Mouse (Mus musculus): ENCODE measurements at regions not wholly inside any gene's neighbourhood (a gene's known extent, or its start where the extent isn't known, plus 50 kb on each side); places are given as distances from the start of the nearest gene placed in this dataset.

GRCm38 (mm10) chr17:4199698-4200153 is 503.7 kb upstream of the Nox3 start:
- peak; percentile 88 for DNase-seq

DNA sequence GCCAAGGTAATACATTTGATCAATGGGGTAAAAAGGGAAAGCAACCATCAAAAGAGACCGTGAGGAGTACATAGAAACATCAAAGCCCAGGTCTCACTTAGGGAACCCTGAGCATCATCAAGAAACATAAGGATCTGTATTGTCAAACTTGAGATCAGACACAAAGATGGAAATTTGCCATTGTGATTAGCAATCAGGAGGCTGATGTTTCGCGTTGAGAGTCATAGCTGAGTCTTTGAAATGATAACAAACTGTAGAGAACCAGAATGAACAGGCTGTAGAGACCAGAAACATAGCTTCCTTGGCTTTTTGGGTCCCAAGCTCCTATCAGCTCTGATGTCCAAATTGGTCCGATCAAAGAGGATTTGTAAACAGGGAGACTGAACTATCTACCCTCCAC is 505.2 kb upstream of the Nox3 start:
- no peak for DNase-seq

DNA sequence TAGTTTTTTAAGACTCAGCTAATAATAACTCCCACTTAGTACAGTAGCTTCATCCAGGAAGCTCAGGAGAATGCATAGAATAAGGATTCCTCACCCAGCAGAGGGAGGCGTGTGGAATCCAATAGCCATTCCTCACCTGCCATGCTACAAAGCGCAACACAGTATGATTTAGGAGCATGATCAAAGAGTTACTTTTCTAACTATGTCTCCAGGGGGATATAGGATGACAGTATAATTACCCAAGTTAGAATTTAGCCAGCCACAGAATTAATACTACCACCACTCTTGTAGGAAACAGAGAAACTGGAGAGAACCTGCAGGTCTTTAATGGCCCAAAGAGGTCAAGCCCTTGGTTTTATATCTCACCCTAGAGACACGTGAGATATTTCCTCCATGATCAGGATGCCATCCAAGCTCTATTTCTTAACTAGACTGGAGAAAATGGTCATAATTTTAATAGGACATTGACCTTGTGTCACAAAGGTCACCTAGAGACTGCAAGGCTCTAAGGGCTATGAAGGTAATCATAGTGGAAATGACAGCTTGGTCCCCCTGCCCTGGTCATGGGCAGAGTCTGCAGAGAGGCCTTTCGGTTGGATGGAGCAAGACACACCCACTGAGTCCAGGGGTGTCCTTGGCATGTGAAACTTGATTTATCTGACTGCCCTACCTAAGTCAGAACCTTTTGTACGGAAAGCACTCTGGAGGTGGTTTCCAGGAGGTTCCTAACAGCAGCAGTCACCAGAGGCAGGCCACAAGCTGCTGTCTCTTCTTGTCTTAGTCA is 512.3 kb upstream of the Nox3 start:
- DNase-seq: no peak

DNA sequence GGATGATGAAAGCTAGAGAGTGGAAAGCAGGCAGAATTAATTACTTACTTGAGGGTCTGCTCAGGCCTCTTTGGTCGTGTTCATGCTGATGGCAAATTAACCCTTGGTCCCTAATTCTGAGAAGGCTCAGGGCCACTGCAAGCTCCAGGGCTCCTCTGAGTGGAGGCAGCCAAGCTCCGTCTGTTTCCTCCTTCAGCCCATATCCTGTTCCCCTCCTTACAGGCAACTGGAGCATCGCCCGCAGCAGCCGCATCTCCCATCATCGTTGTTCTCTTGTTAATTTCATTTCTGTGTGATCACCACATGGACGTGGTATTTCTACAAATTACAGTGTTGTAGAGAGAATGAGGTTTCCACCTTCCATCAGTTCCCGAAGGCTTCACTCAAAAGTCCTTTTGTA is 513.6 kb upstream of the Nox3 start:
- DNase-seq: peak; percentile 41

DNA sequence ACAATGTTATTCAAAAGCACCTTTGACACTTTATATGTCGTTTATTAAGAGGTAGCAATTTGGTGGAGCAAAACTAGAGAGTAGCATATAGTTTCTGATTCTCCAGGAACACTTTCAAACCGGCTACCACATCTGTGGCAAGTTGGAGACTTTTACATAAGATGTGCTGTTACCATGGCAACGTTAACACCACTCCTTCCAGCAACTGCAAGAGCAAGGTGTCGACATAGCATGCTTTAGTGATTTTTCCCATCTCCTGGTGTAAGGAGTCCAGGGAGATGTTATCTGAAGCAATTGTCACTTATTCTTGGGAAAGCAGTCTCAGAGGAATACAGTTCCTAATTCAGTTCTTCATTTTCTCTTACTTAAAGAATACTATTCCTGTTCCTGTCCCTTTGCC is 516.5 kb upstream of the Nox3 start:
- DNase-seq: no peak

GRCm38 (mm10) chr17:4214970-4215369 is 518.9 kb upstream of the Nox3 start:
- DNase-seq: no peak

GRCm38 (mm10) chr17:4216203-4216602 is 520.1 kb upstream of the Nox3 start:
- no peak for DNase-seq

DNA sequence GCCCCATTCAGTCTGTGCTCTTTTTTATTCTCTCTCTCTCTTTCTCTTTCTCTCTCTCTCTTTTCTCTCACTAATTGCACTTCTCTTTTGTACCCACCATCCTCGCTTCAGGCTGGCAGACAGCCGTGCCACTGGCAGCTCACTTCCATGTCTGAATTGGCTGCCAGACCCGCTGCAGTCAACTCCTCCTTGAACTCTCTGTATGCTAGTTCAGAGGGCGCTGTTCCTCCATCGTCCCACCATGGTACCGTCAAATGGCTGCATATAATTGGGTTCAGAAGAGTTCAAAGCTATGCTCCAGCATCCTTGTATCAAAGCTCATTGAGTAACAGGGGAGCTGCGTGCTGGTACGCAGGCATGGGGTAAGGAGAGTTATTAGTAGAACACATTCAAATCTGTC is 520.7 kb upstream of the Nox3 start:
- no peak for DNase-seq

- DNase-seq: peak; percentile 10
Observed at GRCm38 (mm10) chr17:4220661-4221360, 524.8 kb upstream of the Nox3 start.

- no peak for DNase-seq
Observed at GRCm38 (mm10) chr17:4227889-4228288, 531.8 kb upstream of the Nox3 start.

- DNase-seq: no peak
Observed at GRCm38 (mm10) chr17:4229969-4230368, 533.9 kb upstream of the Nox3 start.

- DNase-seq: no peak
Observed at GRCm38 (mm10) chr17:4250476-4250875, 554.4 kb upstream of the Nox3 start.

- no peak for DNase-seq
Observed at GRCm38 (mm10) chr17:4265471-4265870, 569.4 kb upstream of the Nox3 start.

- DNase-seq: no peak
Observed at GRCm38 (mm10) chr17:4265946-4266345, 569.9 kb upstream of the Nox3 start.

- DNase-seq: peak; percentile 12
Observed at GRCm38 (mm10) chr17:4266487-4266886, 570.4 kb upstream of the Nox3 start.

DNA sequence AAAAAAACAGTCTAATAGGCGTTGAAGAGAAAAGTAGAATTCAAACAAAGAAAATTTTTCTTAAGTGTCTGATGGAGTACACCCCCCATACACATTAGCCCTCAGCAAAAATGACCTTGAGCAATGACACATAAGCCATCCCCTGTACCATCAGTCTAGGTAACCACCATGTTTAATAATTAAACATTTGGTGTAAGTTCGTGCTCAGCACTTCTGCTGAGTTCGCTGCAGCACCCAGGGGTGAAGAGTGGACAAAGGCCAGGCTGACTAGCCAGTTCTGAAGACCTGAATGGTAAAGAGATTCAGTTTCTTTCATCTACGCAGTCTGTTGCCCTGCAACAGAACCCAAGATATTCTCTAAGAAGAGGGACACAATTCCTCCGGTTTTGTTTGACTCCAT is 572.3 kb upstream of the Nox3 start:
- no peak for DNase-seq

DNA sequence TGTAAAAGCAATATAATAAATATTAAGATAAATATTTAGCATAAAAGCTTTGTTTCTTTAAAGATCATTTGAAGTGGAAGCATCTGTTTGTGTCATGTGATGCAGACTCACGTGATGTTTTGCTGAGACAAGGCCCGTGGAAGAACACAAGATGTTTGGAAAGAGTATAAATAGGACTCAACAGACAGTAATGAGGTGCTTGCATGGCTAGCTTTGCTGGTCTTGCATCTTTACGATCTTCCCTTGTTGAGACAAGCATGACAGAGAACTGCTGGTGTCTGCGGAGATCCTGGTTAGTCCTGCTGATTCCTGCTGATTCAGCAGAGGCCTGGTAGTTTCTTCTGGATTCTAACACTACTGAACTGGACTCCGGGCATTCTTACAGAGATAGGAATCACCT is 576.4 kb upstream of the Nox3 start:
- peak; percentile 10 for DNase-seq

DNA sequence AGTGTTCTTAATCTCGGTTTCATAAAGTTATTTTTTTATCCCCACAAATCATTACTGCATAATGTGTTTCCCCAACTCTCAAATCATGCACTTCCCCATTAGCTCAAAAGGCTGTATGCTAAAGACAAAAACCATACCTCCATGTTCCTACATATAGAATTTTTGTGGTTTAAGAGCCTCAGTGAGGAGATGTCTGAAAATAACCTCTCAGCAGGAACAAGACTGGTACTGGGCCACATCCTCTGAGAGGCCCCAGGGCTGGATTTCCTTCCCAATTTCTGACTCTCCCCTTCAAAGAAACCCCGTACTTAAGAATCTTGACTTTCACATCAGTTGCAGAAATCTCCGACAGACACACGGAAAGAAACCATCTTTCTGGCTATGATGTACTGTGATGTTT is 580.7 kb upstream of the Nox3 start:
- no peak for DNase-seq

- DNase-seq: peak; percentile 64
Observed at GRCm38 (mm10) chr17:4278239-4278827, 582.3 kb upstream of the Nox3 start.

- no peak for DNase-seq
Observed at GRCm38 (mm10) chr17:4281451-4281850, 585.4 kb upstream of the Nox3 start.

DNA sequence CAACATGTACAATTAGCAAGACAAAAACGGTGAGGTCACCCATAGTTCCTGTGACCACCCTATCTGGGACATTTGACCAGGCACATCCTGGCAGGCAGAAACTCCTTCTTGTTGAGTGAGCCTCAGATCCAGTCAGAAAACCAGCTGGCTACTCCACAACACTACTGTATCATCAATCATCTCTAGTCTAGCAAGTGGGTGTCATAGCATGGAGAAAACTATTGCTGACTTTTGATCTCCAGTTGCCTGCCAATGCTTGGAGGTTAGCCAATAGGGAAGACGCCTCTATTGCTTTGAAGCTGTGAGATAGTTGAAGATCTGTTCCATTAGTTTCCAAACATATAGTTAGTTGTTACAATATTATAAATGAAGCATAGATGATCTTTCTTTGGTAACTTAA is 595.4 kb upstream of the Nox3 start:
- DNase-seq: peak; percentile 28

GRCm38 (mm10) chr17:4296521-4297155 is 600.6 kb upstream of the Nox3 start:
- peak; percentile 10 for DNase-seq

DNA sequence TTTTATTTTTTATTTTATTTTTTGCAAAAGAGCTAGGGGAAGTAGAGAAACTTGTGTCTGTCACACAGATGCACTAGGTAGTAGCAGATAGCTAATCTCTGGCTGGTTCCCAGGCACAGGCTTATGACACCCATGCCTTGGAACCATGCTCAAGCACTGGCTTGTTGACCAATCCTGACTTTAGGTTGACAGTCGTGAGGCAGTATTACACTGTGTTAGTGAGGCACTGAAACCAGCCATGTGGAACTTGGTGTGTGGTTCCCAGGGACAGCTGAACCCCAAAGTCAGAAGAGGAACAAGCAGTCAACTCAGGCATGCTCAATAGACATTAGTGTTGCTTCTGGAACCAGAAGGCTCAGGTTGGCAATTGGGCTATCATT is 601.1 kb upstream of the Nox3 start:
- DNase-seq: no peak
